Mouse (Mus musculus): ENCODE data around the gene Gm37240. TPM values are rescaled to one million over a fixed set of nuclear protein-coding genes. Genes with fewer than 3 reads are reported as not detected.

Gm37240 gene
- polyA plus RNA-seq, 1 experiment from 2014 or later = 4.6 TPM

- Histone ChIP-seq H3K36me3 (ENCODE audit: control insufficient read depth, insufficient read depth, low read length) (no peaks in the 10 kb centered on the region), H3K27ac (ENCODE audit: low read length) (no peak overlapping the region), H3K4me3 (ENCODE audit: low read length) (no peak overlapping the region), H3K4me2 (ENCODE audit: low read depth, low read length) (no peak overlapping the region), H3K9me3 (ENCODE audit: control insufficient read depth, low read length) (no peaks in the 10 kb centered on the region), H3K9ac (ENCODE audit: low read length) (no peak overlapping the region), H3K27me3 (ENCODE audit: control insufficient read depth, insufficient read depth, low read depth, low read length) (no peaks in the 10 kb centered on the region), H3K4me1 (replicated peaks; ENCODE audit: control insufficient read depth, insufficient read depth, low read length) (no peaks in the 10 kb centered on the region)
- no peak for ATAC-seq (ENCODE audit: low read depth)
- 53% methylated on average over 10 of the region's 10 CpGs for WGBS
These were observed 726.5 kb downstream of the Gm37240 start for GRCm38 (mm10) chr3:85160816-85161215.

DNA sequence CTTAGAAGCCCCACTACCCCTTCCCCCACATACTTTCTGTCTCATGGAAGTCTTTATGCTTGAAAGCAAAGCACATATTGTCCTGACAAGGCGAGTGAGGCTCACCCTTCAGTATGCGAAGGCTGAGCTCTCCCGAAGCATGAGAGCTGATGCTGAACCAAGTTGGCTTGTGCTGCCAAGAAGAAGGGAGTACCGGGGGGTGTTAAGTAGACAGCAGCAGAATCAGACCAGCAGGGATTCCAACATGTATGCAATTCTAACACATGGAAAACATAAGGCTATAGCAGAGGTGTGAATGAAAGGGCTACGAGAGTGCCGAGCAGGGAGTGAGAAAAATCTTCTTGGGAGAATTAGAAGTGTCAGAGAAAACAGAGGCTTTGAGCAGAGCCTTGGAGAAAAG is 727.7 kb downstream of the Gm37240 start:
- no peak overlapping the region for H3K27ac ChIP-seq (ENCODE audit: low read length)
- WGBS = 70% methylated on average over 6 of the region's 6 CpGs
- no peak overlapping the region for H3K4me3 ChIP-seq (ENCODE audit: low read length)
- no peaks in the 10 kb centered on the region for H3K27me3 ChIP-seq (ENCODE audit: control insufficient read depth, insufficient read depth, low read depth, low read length)
- no peaks in the 10 kb centered on the region for H3K36me3 ChIP-seq (ENCODE audit: control insufficient read depth, insufficient read depth, low read length)
- no peak for ATAC-seq (ENCODE audit: low read depth)
- H3K9ac ChIP-seq (ENCODE audit: low read length) = no peak overlapping the region
- no peaks in the 10 kb centered on the region for H3K9me3 ChIP-seq (ENCODE audit: control insufficient read depth, low read length)
- no peak overlapping the region for H3K4me2 ChIP-seq (ENCODE audit: low read depth, low read length)
- H3K4me1 ChIP-seq (replicated peaks; ENCODE audit: control insufficient read depth, insufficient read depth, low read length) = no peaks in the 10 kb centered on the region

DNA sequence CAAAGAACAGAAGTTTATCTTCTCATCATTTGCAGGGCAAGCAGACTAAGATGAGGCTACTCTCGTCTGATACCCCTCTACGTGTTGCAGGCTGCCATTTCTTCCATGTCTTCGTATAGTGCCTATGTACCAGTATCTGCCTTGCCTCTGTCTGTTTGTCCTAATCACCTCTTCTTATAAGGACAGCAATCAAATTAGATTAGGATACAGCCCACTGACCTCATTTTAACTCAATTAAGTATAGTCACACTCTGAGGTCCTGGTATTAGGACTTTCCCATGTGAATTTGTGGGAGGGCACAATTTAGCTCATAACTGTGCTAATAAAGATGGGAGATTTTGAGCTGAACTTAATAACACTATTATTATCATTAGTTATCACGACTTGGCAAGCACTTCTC is 738.5 kb downstream of the Gm37240 start:
- 71% methylated on average over 4 of the region's 4 CpGs for WGBS
- Histone ChIP-seq H3K4me1 (replicated peaks; ENCODE audit: control insufficient read depth, insufficient read depth, low read length) (no peaks in the 10 kb centered on the region), H3K9ac (ENCODE audit: low read length) (no peak overlapping the region), H3K27ac (ENCODE audit: low read length) (no peak overlapping the region), H3K27me3 (ENCODE audit: control insufficient read depth, insufficient read depth, low read depth, low read length) (no peaks in the 10 kb centered on the region), H3K4me2 (ENCODE audit: low read depth, low read length) (no peak overlapping the region), H3K36me3 (ENCODE audit: control insufficient read depth, insufficient read depth, low read length) (no peaks in the 10 kb centered on the region), H3K4me3 (ENCODE audit: low read length) (no peak overlapping the region), H3K9me3 (ENCODE audit: control insufficient read depth, low read length) (no peaks in the 10 kb centered on the region)
- ATAC-seq (ENCODE audit: low read depth) = no peak

DNA sequence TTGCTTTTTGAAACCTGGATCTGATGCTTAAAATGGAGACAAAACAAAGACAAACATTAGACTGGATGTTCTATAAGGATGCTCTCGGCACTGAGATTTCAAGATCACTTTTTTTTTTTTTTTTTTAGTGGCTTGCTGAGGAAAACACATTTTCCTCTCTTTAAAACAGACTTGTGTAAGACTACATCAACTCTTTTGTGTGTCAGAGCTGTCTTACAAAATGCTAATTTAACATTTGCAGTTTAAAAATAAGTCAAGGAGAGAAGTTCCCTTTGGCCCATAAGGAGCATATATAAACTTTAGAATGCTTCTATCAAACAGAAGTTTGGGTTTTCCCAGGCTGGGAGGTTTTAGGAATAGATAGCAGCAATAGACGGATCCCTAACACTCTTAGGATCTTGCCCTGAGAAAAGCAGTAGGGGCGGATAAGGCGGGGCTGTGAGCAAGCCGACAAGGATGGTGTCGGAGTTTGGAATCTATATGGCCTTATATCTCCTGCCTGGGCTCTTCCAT is 739.2 kb downstream of the Gm37240 start:
- no peaks in the 10 kb centered on the region for H3K27me3 ChIP-seq (ENCODE audit: control insufficient read depth, insufficient read depth, low read depth, low read length)
- no peak overlapping the region for H3K27ac ChIP-seq (ENCODE audit: low read length)
- no peak overlapping the region for H3K9ac ChIP-seq (ENCODE audit: low read length)
- H3K4me3 ChIP-seq (ENCODE audit: low read length) = no peak overlapping the region
- no peaks in the 10 kb centered on the region for H3K4me1 ChIP-seq (replicated peaks; ENCODE audit: control insufficient read depth, insufficient read depth, low read length)
- no peak overlapping the region for H3K4me2 ChIP-seq (ENCODE audit: low read depth, low read length)
- WGBS = 75% methylated on average over 6 of the region's 6 CpGs
- no peak for ATAC-seq (ENCODE audit: low read depth)
- no peaks in the 10 kb centered on the region for H3K9me3 ChIP-seq (ENCODE audit: control insufficient read depth, low read length)
- no peaks in the 10 kb centered on the region for H3K36me3 ChIP-seq (ENCODE audit: control insufficient read depth, insufficient read depth, low read length)

DNA sequence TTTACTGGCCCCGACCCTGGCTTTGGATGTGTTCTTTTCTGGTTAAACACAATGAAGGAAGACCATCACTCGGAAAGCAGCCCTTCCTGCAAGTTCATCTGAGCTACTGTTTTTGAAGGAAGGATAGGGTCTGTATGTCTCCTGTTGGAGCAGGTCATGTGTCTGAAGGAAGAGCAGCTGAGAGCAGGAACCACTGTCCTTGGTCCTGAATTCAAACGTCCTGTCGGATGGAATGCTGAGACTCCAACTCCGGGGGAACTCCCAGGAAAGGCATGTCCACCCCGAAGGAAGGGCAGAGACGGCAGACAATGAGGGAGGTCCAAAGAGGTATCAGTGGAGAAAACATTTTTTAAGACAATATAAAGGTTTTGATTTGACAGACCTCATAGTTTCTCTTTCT is 741.8 kb downstream of the Gm37240 start:
- Histone ChIP-seq H3K27ac (ENCODE audit: low read length) (no peak overlapping the region), H3K4me1 (replicated peaks; ENCODE audit: control insufficient read depth, insufficient read depth, low read length) (no peaks in the 10 kb centered on the region), H3K9me3 (ENCODE audit: control insufficient read depth, low read length) (no peaks in the 10 kb centered on the region), H3K9ac (ENCODE audit: low read length) (no peak overlapping the region), H3K27me3 (ENCODE audit: control insufficient read depth, insufficient read depth, low read depth, low read length) (no peaks in the 10 kb centered on the region), H3K4me2 (ENCODE audit: low read depth, low read length) (no peak overlapping the region), H3K4me3 (ENCODE audit: low read length) (no peak overlapping the region), H3K36me3 (ENCODE audit: control insufficient read depth, insufficient read depth, low read length) (no peaks in the 10 kb centered on the region)
- ATAC-seq (ENCODE audit: low read depth) = no peak
- 21% methylated on average over 7 of the region's 7 CpGs for WGBS

DNA sequence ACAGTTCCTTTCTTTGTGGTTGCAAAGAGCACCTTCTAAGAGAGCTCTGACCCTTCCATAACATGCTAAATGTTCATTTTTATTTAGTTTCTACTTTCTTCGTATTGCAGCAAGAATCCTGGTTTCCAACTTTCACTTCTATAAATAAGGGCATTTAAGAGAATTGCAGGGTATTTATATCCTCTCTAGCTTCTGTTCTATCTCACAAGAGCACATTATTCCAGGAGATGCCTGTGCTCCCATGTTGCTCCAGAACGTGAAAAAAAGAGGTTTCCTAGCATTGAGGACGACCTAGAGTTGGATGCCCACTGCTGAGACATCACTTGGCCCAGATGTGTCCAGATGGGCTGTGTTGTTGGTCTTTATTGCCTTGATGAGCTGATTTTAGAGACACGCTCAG is 742.2 kb downstream of the Gm37240 start:
- WGBS = 79% methylated on average over 4 of the region's 4 CpGs
- H3K27me3 ChIP-seq (ENCODE audit: control insufficient read depth, insufficient read depth, low read depth, low read length) = no peaks in the 10 kb centered on the region
- H3K4me2 ChIP-seq (ENCODE audit: low read depth, low read length) = no peak overlapping the region
- H3K4me1 ChIP-seq (replicated peaks; ENCODE audit: control insufficient read depth, insufficient read depth, low read length) = no peaks in the 10 kb centered on the region
- H3K4me3 ChIP-seq (ENCODE audit: low read length) = no peak overlapping the region
- ATAC-seq (ENCODE audit: low read depth) = no peak
- no peak overlapping the region for H3K27ac ChIP-seq (ENCODE audit: low read length)
- H3K9ac ChIP-seq (ENCODE audit: low read length) = no peak overlapping the region
- H3K36me3 ChIP-seq (ENCODE audit: control insufficient read depth, insufficient read depth, low read length) = no peaks in the 10 kb centered on the region
- no peaks in the 10 kb centered on the region for H3K9me3 ChIP-seq (ENCODE audit: control insufficient read depth, low read length)

DNA sequence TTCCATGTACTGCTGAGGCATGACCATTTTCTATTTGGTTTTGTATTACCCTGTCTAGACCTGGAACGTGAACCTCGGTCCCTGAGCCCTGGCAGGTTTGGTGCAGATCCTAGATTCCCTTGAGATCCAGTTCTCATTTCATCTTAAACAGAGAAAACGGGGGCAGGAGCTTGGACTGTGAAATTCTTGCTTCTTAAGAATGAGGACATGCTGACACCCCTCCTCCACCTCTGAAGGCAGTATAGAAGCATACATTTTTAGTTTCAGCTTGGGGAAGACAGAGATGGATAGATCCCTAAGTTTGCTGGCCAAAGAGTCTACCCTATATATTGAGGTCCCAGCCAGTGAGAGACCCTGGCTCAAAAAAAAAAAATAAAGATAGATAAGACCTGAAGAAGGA is 742.9 kb downstream of the Gm37240 start:
- WGBS = 71% methylated on average over 3 of the region's 3 CpGs
- no peaks in the 10 kb centered on the region for H3K27me3 ChIP-seq (ENCODE audit: control insufficient read depth, insufficient read depth, low read depth, low read length)
- H3K9me3 ChIP-seq (ENCODE audit: control insufficient read depth, low read length) = no peaks in the 10 kb centered on the region
- H3K27ac ChIP-seq (ENCODE audit: low read length) = no peak overlapping the region
- H3K9ac ChIP-seq (ENCODE audit: low read length) = no peak overlapping the region
- no peak overlapping the region for H3K4me2 ChIP-seq (ENCODE audit: low read depth, low read length)
- ATAC-seq (ENCODE audit: low read depth) = no peak
- no peaks in the 10 kb centered on the region for H3K4me1 ChIP-seq (replicated peaks; ENCODE audit: control insufficient read depth, insufficient read depth, low read length)
- H3K36me3 ChIP-seq (ENCODE audit: control insufficient read depth, insufficient read depth, low read length) = no peaks in the 10 kb centered on the region
- no peak overlapping the region for H3K4me3 ChIP-seq (ENCODE audit: low read length)

GRCm38 (mm10) chr3:85140488-85140887 is 746.8 kb downstream of the Gm37240 start:
- Histone ChIP-seq H3K27ac (ENCODE audit: low read length) (no peak overlapping the region), H3K4me1 (replicated peaks; ENCODE audit: control insufficient read depth, insufficient read depth, low read length) (no peaks in the 10 kb centered on the region), H3K36me3 (ENCODE audit: control insufficient read depth, insufficient read depth, low read length) (no peaks in the 10 kb centered on the region), H3K9me3 (ENCODE audit: control insufficient read depth, low read length) (no peaks in the 10 kb centered on the region), H3K4me3 (ENCODE audit: low read length) (no peak overlapping the region), H3K4me2 (ENCODE audit: low read depth, low read length) (no peak overlapping the region), H3K9ac (ENCODE audit: low read length) (no peak overlapping the region), H3K27me3 (ENCODE audit: control insufficient read depth, insufficient read depth, low read depth, low read length) (no peaks in the 10 kb centered on the region)
- WGBS = 29% methylated on average over 7 of the region's 7 CpGs
- no peak for ATAC-seq (ENCODE audit: low read depth)

- H3K9ac ChIP-seq (ENCODE audit: low read length) = no peak overlapping the region
- WGBS = 71% methylated on average over 2 of the region's 2 CpGs
- no peaks in the 10 kb centered on the region for H3K9me3 ChIP-seq (ENCODE audit: control insufficient read depth, low read length)
- H3K27me3 ChIP-seq (ENCODE audit: control insufficient read depth, insufficient read depth, low read depth, low read length) = no peaks in the 10 kb centered on the region
- ATAC-seq (ENCODE audit: low read depth) = no peak
- H3K36me3 ChIP-seq (ENCODE audit: control insufficient read depth, insufficient read depth, low read length) = no peaks in the 10 kb centered on the region
- no peak overlapping the region for H3K4me2 ChIP-seq (ENCODE audit: low read depth, low read length)
- no peak overlapping the region for H3K4me3 ChIP-seq (ENCODE audit: low read length)
- H3K4me1 ChIP-seq (replicated peaks; ENCODE audit: control insufficient read depth, insufficient read depth, low read length) = no peaks in the 10 kb centered on the region
- H3K27ac ChIP-seq (ENCODE audit: low read length) = no peak overlapping the region
These were observed 748.9 kb downstream of the Gm37240 start for GRCm38 (mm10) chr3:85138407-85138806.

- no peaks in the 10 kb centered on the region for H3K27me3 ChIP-seq (ENCODE audit: control insufficient read depth, insufficient read depth, low read depth, low read length)
- no peak for ATAC-seq (ENCODE audit: low read depth)
- no peak overlapping the region for H3K27ac ChIP-seq (ENCODE audit: low read length)
- no peaks in the 10 kb centered on the region for H3K4me1 ChIP-seq (replicated peaks; ENCODE audit: control insufficient read depth, insufficient read depth, low read length)
- H3K4me2 ChIP-seq (ENCODE audit: low read depth, low read length) = no peak overlapping the region
- no peak overlapping the region for H3K4me3 ChIP-seq (ENCODE audit: low read length)
- WGBS = 61% methylated on average over 4 of the region's 4 CpGs
- H3K9me3 ChIP-seq (ENCODE audit: control insufficient read depth, low read length) = no peaks in the 10 kb centered on the region
- H3K9ac ChIP-seq (ENCODE audit: low read length) = no peak overlapping the region
- no peaks in the 10 kb centered on the region for H3K36me3 ChIP-seq (ENCODE audit: control insufficient read depth, insufficient read depth, low read length)
These were observed 753.8 kb downstream of the Gm37240 start for GRCm38 (mm10) chr3:85133561-85133960.
